Mouse (Mus musculus) heart, embryonic 10.5 days (tissue): Measurements from ENCODE around the gene Eif2b3. TPM values are rescaled to one million over a fixed set of nuclear protein-coding genes. Genes with fewer than 3 reads are reported as not detected.

Source experiments
- DNase-seq: peaks from one replicate; pipeline ENCODE4 v3.0.0-alpha.2; 2017; ENCODE audit warnings: low spot score
- H3K27ac ChIP-seq: fragments of 300-500 bp; sonication (generic); 2 replicates; pipeline ENCODE4 v1.5.1; 2016; ENCODE audit warnings: mild to moderate bottlenecking
- H3K27me3 ChIP-seq: fragments of 300-500 bp; sonication (generic); 2 replicates; pipeline ENCODE4 v1.6.1; 2016; ENCODE audit warnings: mild to moderate bottlenecking; ENCODE audit not compliant: poor library complexity, insufficient read depth, severe bottlenecking
- H3K36me3 ChIP-seq: fragments of 300-500 bp; sonication (generic); 2 replicates; pipeline ENCODE4 v1.6.1; 2016; ENCODE audit warnings: mild to moderate bottlenecking, moderate library complexity
- H3K4me1 ChIP-seq: fragments of 300-500 bp; sonication (generic); 2 replicates; pipeline ENCODE4 v1.6.1; 2016; ENCODE audit warnings: mild to moderate bottlenecking
- H3K4me3 ChIP-seq: fragments of 300-500 bp; sonication (generic); 2 replicates; pipeline ENCODE4 v1.5.1; 2016; ENCODE audit warnings: mild to moderate bottlenecking, moderate library complexity
- H3K9me3 ChIP-seq: fragments of 300-500 bp; sonication (generic); 2 replicates; pipeline ENCODE4 v1.6.1; 2016; ENCODE audit warnings: mild to moderate bottlenecking, moderate library complexity
- WGBS: fragments of 180-500 bp; shearing (Covaris S2); methylation state at CpG from one replicate; pipeline ENCODE4 v1.1.7; 2016; 5-methylcytosine and 5-hydroxymethylcytosine counted together
- polyA plus RNA-seq: library from polyadenylated mRNA; unstranded; fragments of >200 nt; fragmentation: Nextera tagmentation; extraction: Ambion mirVana; gene quantifications from 2 replicates; pipeline ENCODE4 v1.2.1, GENCODE M21; 2016

Eif2b3 gene
- polyA plus RNA-seq, 1 experiment from 2014 or later: 54.8 TPM

DNA sequence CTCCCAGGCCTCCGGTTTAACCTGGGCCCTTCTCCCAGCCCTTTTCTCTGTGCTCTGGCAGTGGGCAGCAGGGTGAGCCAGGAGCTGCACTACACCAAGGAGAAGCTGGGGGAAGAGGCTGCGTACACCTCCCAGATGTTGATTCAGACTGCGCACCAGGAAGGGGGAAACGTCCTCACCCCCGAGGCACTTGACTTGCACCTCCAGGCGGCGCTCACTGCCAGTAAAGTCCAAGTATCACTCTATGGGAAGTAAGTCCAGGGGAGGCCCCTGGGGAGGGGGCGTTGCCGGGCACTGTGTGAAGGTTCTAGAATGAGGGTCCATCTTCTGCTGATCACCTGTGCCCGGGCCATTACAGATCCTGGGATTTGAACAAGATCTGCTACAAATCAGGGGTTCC is 85.5 kb downstream of the Eif2b3 start:
- no peak overlapping the region for H3K27ac ChIP-seq
- no peak overlapping the region for H3K4me3 ChIP-seq
- DNase-seq: no peak
- no peaks in the 10 kb centered on the region for H3K27me3 ChIP-seq
- H3K4me1 ChIP-seq: peaks cover 16% of the 10 kb centered on the region; the same call in 1 of the 2 replicates
- 77% methylated on average over 10 of the region's 10 CpGs for WGBS
- no peaks in the 10 kb centered on the region for H3K9me3 ChIP-seq
- H3K36me3 ChIP-seq: peaks cover 26% of the 10 kb centered on the region

GRCm38 (mm10) chr4:117105127-117105526 is 85.9 kb downstream of the Eif2b3 start:
- Histone ChIP-seq H3K36me3 (peaks cover 30% of the 10 kb centered on the region), H3K9me3 (no peaks in the 10 kb centered on the region), H3K4me3 (no peak overlapping the region), H3K27ac (no peak overlapping the region), H3K4me1 (peaks cover 16% of the 10 kb centered on the region; the same call in 1 of the 2 replicates), H3K27me3 (no peaks in the 10 kb centered on the region)
- 68% methylated on average over 10 of the region's 10 CpGs for WGBS
- no peak for DNase-seq

DNA sequence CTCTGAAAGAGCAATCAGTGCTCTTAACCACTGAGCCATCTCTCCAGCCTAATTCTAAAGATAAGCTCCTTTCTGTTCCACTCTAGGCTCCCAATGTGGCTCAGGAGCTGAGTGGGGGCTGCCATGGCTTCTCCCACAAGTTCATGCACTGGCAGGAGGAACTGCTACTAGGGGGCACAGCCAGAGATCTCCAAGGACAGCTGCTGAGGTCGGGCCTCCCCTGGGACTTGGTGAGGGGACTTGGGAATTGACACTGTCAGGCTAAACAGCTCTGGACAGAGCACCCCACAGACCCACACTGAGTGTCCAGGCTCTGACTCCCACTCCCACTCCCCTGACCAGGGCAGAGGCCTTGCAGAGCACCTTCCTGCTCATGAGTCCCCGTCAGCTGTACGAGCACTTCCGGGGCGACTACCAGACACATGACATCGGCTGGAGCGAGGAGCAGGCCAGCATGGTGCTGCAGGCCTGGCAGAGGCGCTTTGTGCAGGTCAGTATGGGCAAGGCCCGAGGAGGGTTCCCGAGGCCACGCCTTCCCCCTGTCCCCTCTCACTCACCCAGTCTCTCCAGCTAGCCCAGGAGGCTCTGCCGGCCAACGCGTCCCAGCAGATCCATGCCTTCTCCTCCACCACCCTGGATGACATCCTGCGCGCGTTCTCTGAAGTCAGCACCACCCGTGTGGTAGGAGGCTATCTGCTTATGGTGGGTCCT is 88.8 kb downstream of the Eif2b3 start:
- no peak overlapping the region for H3K27ac ChIP-seq
- no peak for DNase-seq
- no peak overlapping the region for H3K4me3 ChIP-seq
- H3K27me3 ChIP-seq: no peaks in the 10 kb centered on the region
- peaks cover 16% of the 10 kb centered on the region; the same call in 1 of the 2 replicates for H3K4me1 ChIP-seq
- H3K9me3 ChIP-seq: no peaks in the 10 kb centered on the region
- H3K36me3 ChIP-seq: peaks cover 47% of the 10 kb centered on the region
- 88% methylated on average over 18 of the region's 18 CpGs for WGBS

DNA sequence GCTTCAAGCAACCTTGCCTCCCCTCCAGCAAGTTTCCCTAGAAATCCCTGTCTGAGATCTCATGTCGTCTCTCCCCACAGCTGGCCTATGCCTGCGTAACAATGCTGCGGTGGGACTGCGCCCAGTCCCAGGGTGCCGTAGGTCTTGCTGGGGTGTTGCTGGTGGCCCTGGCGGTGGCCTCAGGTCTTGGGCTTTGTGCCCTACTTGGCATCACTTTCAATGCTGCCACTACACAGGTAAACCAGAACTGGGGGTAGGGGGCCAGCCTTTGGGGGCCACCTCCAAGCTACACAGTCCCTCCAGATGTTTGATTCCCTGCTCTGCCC is 89.3 kb downstream of the Eif2b3 start:
- H3K36me3 ChIP-seq: peaks cover 46% of the 10 kb centered on the region
- no peak for DNase-seq
- H3K9me3 ChIP-seq: no peaks in the 10 kb centered on the region
- 91% methylated on average over 6 of the region's 6 CpGs for WGBS
- H3K4me1 ChIP-seq: peaks cover 16% of the 10 kb centered on the region; the same call in 1 of the 2 replicates
- H3K27ac ChIP-seq: no peak overlapping the region
- no peaks in the 10 kb centered on the region for H3K27me3 ChIP-seq
- no peak overlapping the region for H3K4me3 ChIP-seq

GRCm38 (mm10) chr4:117109330-117109729 is 90.1 kb downstream of the Eif2b3 start:
- Histone ChIP-seq H3K27me3 (no peaks in the 10 kb centered on the region), H3K4me3 (no peak overlapping the region), H3K4me1 (peaks cover 9% of the 10 kb centered on the region; the same call in 1 of the 2 replicates), H3K36me3 (peaks cover 51% of the 10 kb centered on the region), H3K9me3 (no peaks in the 10 kb centered on the region), H3K27ac (no peak overlapping the region)
- WGBS: 90% methylated on average over 25 of the region's 25 CpGs
- DNase-seq: no peak

DNA sequence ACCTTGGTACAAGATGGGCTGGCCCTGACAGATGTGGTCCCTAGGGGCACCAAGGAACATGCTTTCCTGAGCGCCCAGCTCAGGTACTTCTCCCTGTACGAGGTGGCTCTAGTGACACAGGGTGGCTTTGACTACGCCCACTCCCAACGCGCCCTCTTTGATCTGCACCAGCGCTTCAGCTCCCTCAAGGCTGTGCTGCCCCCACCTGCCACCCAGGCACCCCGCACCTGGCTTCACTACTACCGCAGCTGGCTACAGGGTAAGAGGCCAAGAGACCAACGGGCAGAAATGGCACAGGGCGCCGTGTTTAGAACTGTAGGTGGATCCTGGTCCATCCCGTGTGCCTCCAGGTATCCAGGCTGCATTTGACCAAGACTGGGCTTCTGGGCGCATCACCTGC is 91.0 kb downstream of the Eif2b3 start:
- no peak overlapping the region for H3K4me3 ChIP-seq
- H3K4me1 ChIP-seq: peaks cover 6% of the 10 kb centered on the region; the same call in 1 of the 2 replicates
- no peaks in the 10 kb centered on the region for H3K9me3 ChIP-seq
- peaks cover 57% of the 10 kb centered on the region for H3K36me3 ChIP-seq
- H3K27ac ChIP-seq: no peak overlapping the region
- DNase-seq: no peak
- 84% methylated on average over 13 of the region's 13 CpGs for WGBS
- no peaks in the 10 kb centered on the region for H3K27me3 ChIP-seq

GRCm38 (mm10) chr4:117110985-117111384 is 91.8 kb downstream of the Eif2b3 start:
- Histone ChIP-seq H3K27me3 (no peaks in the 10 kb centered on the region), H3K4me1 (no peaks in the 10 kb centered on the region; the same call in 1 of the 2 replicates), H3K4me3 (no peak overlapping the region), H3K27ac (no peak overlapping the region), H3K36me3 (peaks cover 62% of the 10 kb centered on the region), H3K9me3 (no peaks in the 10 kb centered on the region)
- DNase-seq: no peak
- WGBS: 87% methylated on average over 11 of the region's 11 CpGs

- WGBS: 92% methylated on average over 1 of the region's 1 CpGs
- Histone ChIP-seq H3K9me3 (no peaks in the 10 kb centered on the region), H3K4me1 (no peaks in the 10 kb centered on the region), H3K27ac (no peak overlapping the region), H3K36me3 (peaks cover 55% of the 10 kb centered on the region), H3K4me3 (no peak overlapping the region), H3K27me3 (no peaks in the 10 kb centered on the region)
- no peak for DNase-seq
Observed at GRCm38 (mm10) chr4:117113237-117113636, 94.0 kb downstream of the Eif2b3 start.

- no peaks in the 10 kb centered on the region for H3K27me3 ChIP-seq
- DNase-seq: no peak
- peaks cover 35% of the 10 kb centered on the region for H3K36me3 ChIP-seq
- H3K27ac ChIP-seq: no peak overlapping the region
- WGBS: 84% methylated on average over 5 of the region's 5 CpGs
- H3K4me3 ChIP-seq: no peak overlapping the region
- no peaks in the 10 kb centered on the region for H3K9me3 ChIP-seq
- H3K4me1 ChIP-seq: no peaks in the 10 kb centered on the region
Observed at GRCm38 (mm10) chr4:117115592-117115991, 96.4 kb downstream of the Eif2b3 start.

GRCm38 (mm10) chr4:117117931-117118330 is 98.7 kb downstream of the Eif2b3 start:
- peaks cover 6% of the 10 kb centered on the region; the same call in 1 of the 2 replicates for H3K4me1 ChIP-seq
- DNase-seq: no peak
- H3K27ac ChIP-seq: no peak overlapping the region
- no peak overlapping the region for H3K4me3 ChIP-seq
- 85% methylated on average over 7 of the region's 7 CpGs for WGBS
- peaks cover 22% of the 10 kb centered on the region for H3K36me3 ChIP-seq
- no peaks in the 10 kb centered on the region for H3K9me3 ChIP-seq
- no peaks in the 10 kb centered on the region for H3K27me3 ChIP-seq

DNA sequence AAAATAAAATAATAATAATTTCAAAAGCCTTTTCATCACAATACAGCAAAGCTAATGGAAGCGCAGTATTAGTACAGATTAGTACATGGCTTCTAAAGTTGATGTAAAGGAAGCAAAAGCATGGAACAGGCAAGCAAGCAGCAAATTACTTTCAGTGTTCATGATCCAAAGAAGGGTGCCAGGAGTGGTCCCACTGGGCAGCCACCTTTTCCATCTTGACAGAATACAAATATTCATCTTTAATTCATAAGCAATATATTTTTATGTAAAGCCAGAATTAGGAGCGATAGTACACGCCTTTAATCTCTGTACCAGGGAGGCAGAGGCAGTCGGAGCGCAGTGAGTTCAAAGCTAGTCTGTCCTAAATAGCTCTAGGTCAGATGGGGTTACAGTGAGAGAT is 100.4 kb downstream of the Eif2b3 start:
- Histone ChIP-seq H3K27me3 (no peaks in the 10 kb centered on the region), H3K9me3 (no peaks in the 10 kb centered on the region), H3K4me3 (peak overlapping the region; percentile 71), H3K36me3 (peaks cover 11% of the 10 kb centered on the region; the same call in 1 of the 2 replicates), H3K4me1 (peaks cover 12% of the 10 kb centered on the region), H3K27ac (peak overlapping the region; percentile 87)
- no peak for DNase-seq
- 76% methylated on average over 5 of the region's 5 CpGs for WGBS

- no peaks in the 10 kb centered on the region for H3K9me3 ChIP-seq
- H3K4me1 ChIP-seq: peaks cover 16% of the 10 kb centered on the region
- DNase-seq: no peak
- WGBS: 8% methylated on average over 10 of the region's 10 CpGs
- H3K27me3 ChIP-seq: no peaks in the 10 kb centered on the region
- H3K27ac ChIP-seq: peak overlapping the region; percentile 87
- peak overlapping the region; percentile 71 for H3K4me3 ChIP-seq
- H3K36me3 ChIP-seq: peaks cover 7% of the 10 kb centered on the region; the same call in 1 of the 2 replicates
Observed at GRCm38 (mm10) chr4:117120052-117120444, 100.8 kb downstream of the Eif2b3 start.

DNA sequence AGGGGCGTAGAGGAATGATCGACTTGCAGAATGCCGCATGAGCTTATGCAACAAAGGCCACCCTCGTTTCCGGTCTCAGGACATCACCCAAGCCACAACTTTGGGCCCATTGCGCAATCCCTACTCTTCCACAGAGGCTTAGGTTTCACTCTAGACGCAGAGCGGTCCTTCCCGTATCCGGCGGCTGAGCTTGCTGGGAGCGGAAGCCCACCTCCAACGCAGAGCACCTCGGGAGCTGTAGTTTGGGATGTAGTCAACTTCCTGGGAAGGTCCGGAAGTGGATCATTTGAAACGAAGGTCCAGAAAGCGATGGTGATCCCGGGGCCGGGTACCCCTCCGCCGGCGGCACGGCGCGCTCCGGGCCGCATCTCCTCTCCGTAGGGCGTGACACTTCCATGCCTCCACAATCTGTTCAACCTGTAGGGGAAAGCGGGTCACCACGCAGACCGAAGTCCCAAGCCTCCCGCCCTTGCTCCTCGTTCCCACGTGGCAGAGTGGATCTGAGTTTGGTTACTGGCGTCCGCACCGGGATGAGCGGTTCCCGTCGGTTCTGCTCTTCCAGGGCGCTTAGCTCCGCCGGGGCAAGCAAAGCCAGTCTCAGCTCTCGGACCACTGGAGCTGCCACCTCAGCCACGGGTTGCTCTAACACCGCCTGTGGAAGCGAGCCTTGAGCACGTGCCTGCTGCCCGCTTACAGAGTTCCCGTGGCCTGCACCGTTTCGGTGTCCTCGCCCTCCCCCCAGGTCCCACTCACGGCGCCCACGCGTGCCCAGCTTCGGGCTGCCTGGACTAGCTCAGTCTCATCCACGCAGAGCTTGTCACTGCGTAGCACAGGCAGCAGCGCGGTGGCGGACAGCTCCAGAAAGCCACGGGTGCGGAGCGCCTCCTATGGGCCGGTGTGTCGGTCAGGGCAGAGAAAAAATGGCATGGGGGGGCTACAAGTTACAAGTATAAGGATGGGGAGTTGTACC is 101.5 kb downstream of the Eif2b3 start:
- Histone ChIP-seq H3K27ac (peak overlapping the region; percentile 87), H3K36me3 (peaks cover under 1% of the 10 kb centered on the region; the same call in 1 of the 2 replicates), H3K9me3 (no peaks in the 10 kb centered on the region), H3K27me3 (no peaks in the 10 kb centered on the region), H3K4me1 (peaks cover 23% of the 10 kb centered on the region), H3K4me3 (peak overlapping the region; percentile 71)
- DNase-seq: peak; percentile 98
- under 1% methylated on average over 69 of the region's 69 CpGs for WGBS
